Mouse (Mus musculus): ENCODE results near the gene Trem1.

The Trem1 gene

GRCm38 (mm10) chr17:48232518-48232917, at the start of gene Trem1:
TSS of gene Trem1 (plus strand) at chr17:48232768.
- DNase-seq (ENCODE audit: low spot score) = no peak

GRCm38 (mm10) chr17:48185252-48185651, 47.3 kb upstream of the Trem1 start:
- DNase-seq (ENCODE audit: low spot score) = no peak

GRCm38 (mm10) chr17:48192366-48192765, 40.2 kb upstream of the Trem1 start:
- no peak for DNase-seq (ENCODE audit: low spot score)

GRCm38 (mm10) chr17:48203086-48203485, 29.5 kb upstream of the Trem1 start:
- DNase-seq (ENCODE audit: low spot score) = no peak

- DNase-seq (ENCODE audit: low spot score) = no peak
These were observed 20.0 kb upstream of the Trem1 start for GRCm38 (mm10) chr17:48212596-48212995.

GRCm38 (mm10) chr17:48213511-48213910, 19.1 kb upstream of the Trem1 start:
- DNase-seq (ENCODE audit: low spot score) = no peak

- no peak for DNase-seq (ENCODE audit: low spot score)
These were observed 17.1 kb upstream of the Trem1 start for GRCm38 (mm10) chr17:48215429-48215828.

GRCm38 (mm10) chr17:48230680-48231079, 1.9 kb upstream of the Trem1 start:
- no peak for DNase-seq (ENCODE audit: low spot score)

GRCm38 (mm10) chr17:48233789-48234188, 1.2 kb downstream of the Trem1 start:
- DNase-seq (ENCODE audit: low spot score) = no peak

- DNase-seq (ENCODE audit: low spot score) = no peak
These were observed 2.0 kb downstream of the Trem1 start for GRCm38 (mm10) chr17:48234550-48234949.

- no peak for DNase-seq (ENCODE audit: low spot score)
These were observed 3.3 kb downstream of the Trem1 start for GRCm38 (mm10) chr17:48235773-48236370.

GRCm38 (mm10) chr17:48237621-48238020, 5.1 kb downstream of the Trem1 start:
- DNase-seq (ENCODE audit: low spot score) = no peak

- no peak for DNase-seq (ENCODE audit: low spot score)
These were observed 14.8 kb downstream of the Trem1 start, which contains the start of gene Trem3 for GRCm38 (mm10) chr17:48247221-48247928. TSS of gene Trem3 (plus strand) at chr17:48247777.

GRCm38 (mm10) chr17:48249039-48249438, 16.5 kb downstream of the Trem1 start:
- no peak for DNase-seq (ENCODE audit: low spot score)

- no peak for DNase-seq (ENCODE audit: low spot score)
These were observed 16.9 kb downstream of the Trem1 start for GRCm38 (mm10) chr17:48249501-48249900.

- no peak for DNase-seq (ENCODE audit: low spot score)
These were observed 18.1 kb downstream of the Trem1 start for GRCm38 (mm10) chr17:48250631-48251030.

GRCm38 (mm10) chr17:48256575-48256974, 24.0 kb downstream of the Trem1 start:
- no peak for DNase-seq (ENCODE audit: low spot score)

- no peak for DNase-seq (ENCODE audit: low spot score)
These were observed 29.3 kb downstream of the Trem1 start for GRCm38 (mm10) chr17:48261868-48262267.

GRCm38 (mm10) chr17:48263741-48264362, 31.3 kb downstream of the Trem1 start, which contains the start of gene Treml4:
TSS of gene Treml4 (plus strand) at chr17:48264295.
- no peak for DNase-seq (ENCODE audit: low spot score)

- DNase-seq (ENCODE audit: low spot score) = no peak
These were observed 32.1 kb downstream of the Trem1 start for GRCm38 (mm10) chr17:48264662-48265061.

GRCm38 (mm10) chr17:48266138-48266537, 33.6 kb downstream of the Trem1 start:
- no peak for DNase-seq (ENCODE audit: low spot score)

GRCm38 (mm10) chr17:48266610-48267304, 34.2 kb downstream of the Trem1 start:
- DNase-seq (ENCODE audit: low spot score) = no peak

GRCm38 (mm10) chr17:48267591-48267990, 35.0 kb downstream of the Trem1 start:
- no peak for DNase-seq (ENCODE audit: low spot score)

Measured in urinary bladder, postnatal 10 days (tissue).